Mouse (Mus musculus) kidney, postnatal 4 days (tissue): ENCODE data around the gene Gmpr.
A peak's percentile ranks its signal among the peaks of the same experiment; 100 is the strongest.
"Not testable (repeated sequence)": the region's sequence is repeated elsewhere in the genome, so short reads cannot be mapped to it uniquely, and the experiment has no call there.

ENCODE experiments used
- DNase-seq, 2 experiments: peaks; one replicate each; pipeline ENCODE4 v3.0.0; 2021; ENCODE audit warnings: mixed read lengths in 2 of 2

The Gmpr gene

DNA sequence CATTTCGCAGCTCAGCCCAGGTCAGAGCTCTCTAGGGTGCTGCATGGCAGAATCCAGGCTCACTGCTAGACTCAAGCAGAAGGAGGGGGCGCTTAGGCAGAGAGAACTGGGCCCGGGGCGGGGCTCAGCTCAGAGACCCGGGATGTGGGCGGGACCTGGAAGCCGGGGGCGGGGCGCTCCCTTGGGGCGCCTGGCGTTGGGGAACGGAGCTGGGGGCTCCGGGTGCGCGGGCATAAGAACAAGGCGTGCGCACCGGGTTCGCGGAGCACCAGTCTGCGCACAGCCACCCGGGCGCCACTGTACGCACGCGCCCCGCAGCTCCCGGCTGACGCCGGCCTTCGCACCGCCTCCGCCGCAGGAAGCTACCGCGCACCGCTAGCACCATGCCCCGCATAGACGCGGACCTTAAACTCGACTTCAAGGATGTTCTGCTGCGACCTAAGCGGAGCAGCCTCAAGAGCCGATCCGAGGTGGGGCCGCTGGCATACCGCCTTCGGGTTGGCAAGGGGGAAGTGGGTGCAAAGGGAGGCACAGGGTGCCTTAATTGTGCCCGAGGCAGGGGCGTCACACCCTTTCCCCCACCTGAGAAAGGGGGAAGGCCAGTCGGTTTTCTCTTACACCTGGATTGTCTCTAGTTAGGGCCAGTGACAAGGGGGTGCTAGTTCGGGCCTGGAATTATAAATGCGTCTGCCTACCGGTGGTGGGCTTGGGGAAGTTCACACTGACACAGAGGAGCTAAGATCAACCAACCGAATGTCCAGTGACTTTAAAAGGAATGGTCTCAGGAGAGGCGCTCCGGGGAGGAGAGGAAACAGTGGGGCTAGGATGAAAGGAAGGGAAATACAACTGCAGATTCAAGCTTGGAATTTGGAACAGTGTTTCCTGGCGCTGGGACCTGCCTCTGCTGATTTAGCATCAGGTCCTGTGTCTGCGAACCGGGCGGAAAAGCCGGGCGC is at the start of gene Gmpr:
Gene Gmpr (plus strand): TSS at position 171 of the 956 bp plus-strand sequence.
- peak; percentile 89 to 93 for DNase-seq

DNA sequence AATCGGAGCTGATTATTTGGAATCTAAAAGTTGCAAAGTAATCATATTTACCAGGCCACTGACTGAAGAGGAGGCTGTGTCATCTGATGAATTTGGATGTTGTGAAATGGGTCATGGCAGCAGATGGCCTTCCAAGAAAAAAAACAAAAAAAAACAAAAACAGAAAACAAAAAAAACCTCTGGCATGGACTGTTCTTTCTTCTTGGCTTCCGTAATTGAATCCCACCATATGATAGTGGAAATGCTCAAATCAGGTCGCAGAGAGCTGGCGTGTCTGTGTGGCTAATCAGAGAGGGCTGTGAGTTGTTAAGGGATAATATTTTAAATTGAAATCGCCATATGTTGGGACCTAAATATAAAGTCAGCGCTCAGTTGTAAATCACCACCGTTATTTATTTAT is 49.8 kb upstream of the Gmpr start:
- DNase-seq, result no peak

- no peak for DNase-seq
Measured at GRCm38 (mm10) chr13:45460177-45460576, 47.1 kb upstream of the Gmpr start.

DNA sequence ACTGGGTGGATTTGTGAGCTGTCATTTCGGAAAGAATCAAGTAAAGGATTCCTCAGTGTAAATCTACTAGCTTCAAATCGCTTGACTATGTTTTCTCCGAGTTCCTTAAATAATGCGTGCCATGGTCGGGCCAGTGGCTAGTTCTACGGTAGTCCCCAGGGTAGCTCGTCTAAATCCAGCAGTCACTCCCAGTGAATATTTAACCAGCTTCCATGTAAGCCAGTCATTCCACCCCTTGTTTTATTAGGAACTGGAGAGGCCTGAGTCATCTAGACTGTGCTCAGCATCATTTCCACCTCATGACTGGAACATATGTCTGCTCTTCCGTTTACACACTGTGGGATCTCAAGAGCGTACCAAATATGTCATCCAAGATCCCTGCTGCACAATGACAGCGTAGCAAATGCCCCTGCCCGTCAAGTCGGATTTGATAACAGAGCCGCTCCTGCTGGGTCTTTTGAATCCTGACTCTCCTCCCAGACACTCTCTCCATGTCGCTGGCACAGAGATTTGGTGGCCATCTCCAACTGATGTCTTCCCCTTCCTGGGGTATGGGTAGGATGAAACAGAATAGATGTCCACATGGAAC is 45.8 kb upstream of the Gmpr start:
- DNase-seq, result no peak

DNA sequence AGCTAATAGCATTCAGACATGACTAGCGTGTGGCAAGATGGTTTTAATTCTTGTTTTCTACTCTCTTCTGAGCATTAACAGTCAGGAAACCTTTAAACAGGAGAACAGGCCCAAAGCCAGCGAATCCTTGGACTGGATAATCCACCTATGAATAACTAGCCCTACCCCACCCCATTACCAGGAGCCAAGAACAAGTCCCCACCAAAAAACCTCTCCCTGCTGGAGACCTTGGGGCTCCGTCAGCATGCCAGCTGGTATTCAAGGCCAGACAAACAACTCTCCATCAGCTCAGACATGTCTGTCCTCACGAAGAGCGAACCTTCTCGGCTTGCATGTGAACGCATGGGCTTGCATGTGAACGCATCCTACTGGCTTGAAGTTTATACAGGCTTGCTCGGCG is 41.6 kb upstream of the Gmpr start:
- no peak for DNase-seq

DNA sequence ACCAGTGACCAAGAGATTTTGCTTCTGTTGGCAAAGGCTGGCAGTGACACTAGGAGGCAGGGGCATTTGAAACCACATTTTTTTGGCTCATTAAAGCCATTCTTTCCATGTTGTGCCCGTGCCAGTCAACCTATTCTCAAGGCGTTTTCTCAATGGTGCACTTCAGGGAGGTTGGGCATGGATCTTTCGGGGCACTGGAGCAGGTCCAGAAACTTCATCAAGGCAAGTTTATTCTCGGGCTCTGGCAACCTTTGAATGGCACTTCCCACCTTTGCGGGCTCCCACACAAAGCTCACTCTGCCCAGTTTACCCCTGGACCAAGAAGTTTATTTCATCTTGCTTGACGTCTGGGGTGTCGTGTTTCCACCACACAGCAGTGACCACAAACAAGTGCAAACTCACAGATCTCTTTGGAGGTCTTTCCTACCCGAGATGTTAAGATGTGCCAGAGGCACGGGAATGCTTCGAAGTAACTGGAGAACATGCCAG is 41.2 kb upstream of the Gmpr start:
- DNase-seq, result no peak

- DNase-seq, result no peak
Measured at GRCm38 (mm10) chr13:45468751-45469150, 38.5 kb upstream of the Gmpr start.

GRCm38 (mm10) chr13:45469481-45470301 is 37.6 kb upstream of the Gmpr start:
- peak; percentile 70 to 76 for DNase-seq

GRCm38 (mm10) chr13:45473311-45473710 is 33.9 kb upstream of the Gmpr start:
- DNase-seq, result no peak

GRCm38 (mm10) chr13:45475297-45475696 is 31.9 kb upstream of the Gmpr start:
- DNase-seq, result no peak

DNA sequence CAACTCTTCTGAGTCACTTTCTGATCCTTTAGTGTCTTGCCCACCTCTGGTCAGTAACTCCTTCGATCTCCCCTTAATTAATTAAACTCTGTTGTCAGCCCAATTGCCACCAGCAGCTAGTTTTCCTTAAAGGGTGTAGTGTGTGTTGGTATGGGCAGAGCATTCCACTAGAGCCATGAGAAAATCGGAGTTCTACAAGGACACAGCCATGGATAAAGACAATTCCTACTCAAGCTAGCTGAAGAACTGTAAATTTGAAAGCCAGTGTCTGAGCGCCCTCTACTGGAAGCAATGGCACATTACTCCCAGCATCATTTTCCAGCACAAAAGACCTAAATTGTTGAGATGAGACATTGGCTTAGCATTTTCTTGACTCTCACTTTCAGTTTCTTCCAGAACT is 30.1 kb upstream of the Gmpr start:
- peak; percentile 79 to 82 for DNase-seq

- DNase-seq, result no peak
Measured at GRCm38 (mm10) chr13:45479951-45480350, 27.3 kb upstream of the Gmpr start.

DNA sequence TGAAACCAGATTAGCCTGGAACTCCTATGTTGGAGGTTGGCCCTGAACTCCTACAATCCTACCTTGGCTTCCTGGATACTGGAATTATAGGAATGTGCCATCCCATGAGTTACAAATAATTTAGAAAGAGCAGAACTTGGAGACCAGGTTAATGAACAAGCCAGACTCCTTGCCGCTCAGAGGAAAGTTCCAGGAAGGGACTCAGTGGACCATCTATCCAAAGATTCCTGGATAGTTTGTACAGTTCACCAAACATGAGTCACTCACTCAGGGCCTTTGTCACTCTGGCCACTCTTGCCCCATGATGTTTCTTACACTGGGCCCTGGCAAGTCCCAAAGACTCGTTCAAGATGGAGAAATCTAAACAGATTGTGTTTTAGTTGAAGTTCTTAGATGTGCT is 24.0 kb upstream of the Gmpr start:
- DNase-seq, result no peak

- DNase-seq, result not testable (repeated sequence)
Measured at GRCm38 (mm10) chr13:45483949-45484348, 23.3 kb upstream of the Gmpr start.

GRCm38 (mm10) chr13:45485602-45486001 is 21.6 kb upstream of the Gmpr start:
- DNase-seq, result peak; percentile 27 to 51

- peak; percentile 81 to 87 for DNase-seq
Measured at GRCm38 (mm10) chr13:45486598-45486997, 20.6 kb upstream of the Gmpr start.

DNA sequence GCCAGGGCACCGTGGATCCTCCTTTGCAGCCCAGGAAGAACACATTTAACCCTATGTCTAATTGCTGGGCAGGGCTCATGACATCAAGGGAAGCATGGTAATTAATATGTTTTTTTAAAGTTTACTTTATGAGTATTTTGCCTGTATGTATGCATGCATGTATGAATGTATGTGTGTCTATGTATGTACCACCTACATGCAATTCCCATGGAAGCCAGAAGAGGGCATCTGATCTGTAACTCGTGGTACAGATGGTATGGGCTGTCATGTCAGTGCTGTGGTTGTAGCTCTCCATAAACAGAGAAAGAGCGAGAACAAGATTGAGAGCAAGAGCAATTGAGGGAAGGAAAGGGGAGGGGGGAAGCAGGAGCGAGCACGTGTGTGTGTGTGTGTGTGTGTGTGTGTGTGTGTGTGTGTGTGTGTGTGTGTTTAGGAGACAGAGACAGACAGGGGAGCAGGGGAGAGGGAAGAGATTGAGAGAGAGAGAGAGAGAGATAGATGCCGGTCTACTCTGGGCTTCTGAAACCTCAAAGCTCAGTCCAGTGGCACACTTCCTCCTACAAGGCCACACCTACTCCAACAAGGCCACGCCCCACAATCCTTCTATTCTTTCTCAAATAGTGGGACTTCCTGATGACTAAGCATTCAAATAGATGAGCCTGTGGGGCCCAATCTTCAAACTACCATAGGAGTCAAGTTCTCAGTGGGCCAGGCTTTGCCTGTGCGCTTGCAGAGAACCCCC is 15.1 kb upstream of the Gmpr start:
- DNase-seq, result no peak

- no peak for DNase-seq
Measured at GRCm38 (mm10) chr13:45493846-45494245, 13.4 kb upstream of the Gmpr start.

DNA sequence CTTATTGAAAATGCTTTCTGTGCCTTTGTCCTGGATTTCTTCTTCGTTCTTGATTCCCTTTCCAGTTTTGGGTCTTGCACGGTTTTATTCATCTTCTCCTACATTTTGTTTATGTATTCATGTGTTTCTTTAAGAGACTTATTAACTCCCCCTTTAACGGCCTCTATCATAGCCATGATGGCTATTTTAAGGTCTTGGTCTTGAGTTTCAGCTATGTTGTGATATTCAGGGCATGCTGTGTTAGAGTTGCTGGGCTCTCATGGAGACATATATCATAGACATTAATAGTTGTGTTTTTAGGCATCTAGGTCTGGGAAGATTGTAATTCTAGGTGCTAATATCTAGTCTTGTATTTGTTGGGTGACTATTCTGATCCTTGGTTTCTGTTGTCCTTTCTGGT is 8.6 kb upstream of the Gmpr start:
- DNase-seq, result no peak

DNA sequence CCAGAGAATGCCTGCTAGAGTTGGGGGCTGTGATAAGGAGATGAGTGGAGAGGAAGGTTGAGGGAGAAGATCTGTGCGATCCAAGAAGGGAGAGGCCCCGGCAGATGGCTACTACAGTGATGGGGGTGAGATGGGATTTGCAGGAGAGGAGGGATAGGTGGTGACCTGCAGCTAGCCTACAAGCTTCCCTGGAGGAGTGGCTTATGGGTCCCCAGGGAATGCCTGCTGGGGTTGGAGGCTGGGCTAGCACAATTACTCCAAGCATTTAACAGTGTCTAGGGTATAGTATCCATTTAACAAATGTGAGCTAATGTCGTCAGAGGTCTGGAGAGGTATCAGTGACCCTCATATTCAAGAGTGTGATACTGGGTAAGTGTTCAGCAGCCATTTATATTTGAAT is 7.9 kb upstream of the Gmpr start:
- DNase-seq, result no peak

- no peak for DNase-seq
Measured at GRCm38 (mm10) chr13:45499906-45500305, 7.3 kb upstream of the Gmpr start.

DNA sequence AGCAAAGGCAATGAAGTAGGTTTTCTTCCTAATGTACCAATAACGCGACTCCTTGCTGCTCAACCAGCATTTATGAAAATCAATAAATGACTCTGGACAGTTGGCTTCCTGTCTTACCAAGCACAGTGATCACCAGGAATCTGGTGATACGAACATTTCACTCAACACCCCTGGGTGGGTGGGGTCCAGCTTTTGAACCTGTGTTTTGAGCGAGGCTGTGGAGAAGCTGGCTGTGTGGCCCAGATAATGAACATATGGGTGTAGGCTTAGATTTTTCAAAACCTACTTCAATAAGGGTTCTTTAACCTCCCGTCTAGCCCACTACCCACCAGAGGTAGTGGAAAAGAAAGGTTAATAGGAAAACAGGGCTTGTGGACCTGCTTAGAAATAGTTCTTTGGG is 4.5 kb upstream of the Gmpr start:
- no peak for DNase-seq
